Mouse (Mus musculus): ENCODE results near the gene Aimp1.
A peak's percentile ranks its signal among the peaks of the same experiment; 100 is the strongest.

Aimp1 gene

DNA sequence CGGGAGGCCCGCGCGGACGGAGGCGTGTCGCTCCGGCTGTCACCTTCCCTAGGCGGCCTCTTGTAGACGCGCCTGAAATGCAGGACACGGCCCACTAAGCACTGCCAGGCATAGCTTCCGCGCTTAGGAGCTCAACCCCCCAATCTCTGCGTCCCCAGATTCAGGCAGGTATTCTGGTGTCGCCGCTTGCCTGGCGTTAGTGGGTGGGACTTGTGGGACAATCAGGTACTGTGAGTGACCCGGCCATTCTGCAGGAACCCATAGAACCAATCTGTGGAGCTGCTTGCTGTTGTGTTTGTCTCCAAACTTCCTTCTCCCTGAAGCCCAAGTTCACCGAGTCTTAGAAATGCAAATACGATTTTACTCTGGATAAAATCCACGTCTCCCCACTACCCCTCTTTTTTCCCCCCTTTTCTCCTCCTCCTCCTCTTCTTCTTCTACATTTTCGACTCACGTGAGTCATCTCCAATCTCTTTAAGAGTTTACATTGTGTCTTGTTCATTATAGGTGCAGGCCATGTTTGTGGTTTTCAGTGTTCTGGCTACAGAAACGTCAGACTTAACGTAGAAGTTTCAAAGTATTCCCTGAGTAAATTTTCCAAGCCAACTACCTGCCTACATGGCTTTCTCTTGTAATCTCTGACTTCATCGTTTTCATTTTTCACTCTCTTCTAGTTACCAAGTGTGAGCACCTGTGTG is at the start of gene Aimp1:
Gene Aimp1, minus strand, starts transcription at position 140 of the 698 bp plus-strand sequence.
- DNase-seq = no peak

DNA sequence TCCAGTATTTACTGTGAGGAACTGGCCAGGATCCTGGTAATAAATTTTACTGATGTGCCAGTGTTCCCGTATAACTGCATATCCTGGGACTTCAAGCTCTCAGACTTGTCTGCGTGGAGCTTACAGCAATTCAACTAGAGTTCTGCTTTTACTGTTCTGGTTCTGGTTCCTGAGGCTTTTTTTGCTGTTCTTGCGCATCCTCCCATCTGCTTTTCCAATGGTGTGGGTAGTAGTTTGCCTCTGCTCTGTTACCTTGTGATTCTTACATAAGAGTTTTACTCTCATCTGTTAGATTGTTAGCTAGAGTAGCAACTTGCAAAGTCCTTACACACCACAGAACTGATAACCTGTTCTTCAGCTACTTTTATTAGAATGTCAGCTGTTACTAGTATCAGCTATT is 40.2 kb upstream of the Aimp1 start:
- DNase-seq = no peak

DNA sequence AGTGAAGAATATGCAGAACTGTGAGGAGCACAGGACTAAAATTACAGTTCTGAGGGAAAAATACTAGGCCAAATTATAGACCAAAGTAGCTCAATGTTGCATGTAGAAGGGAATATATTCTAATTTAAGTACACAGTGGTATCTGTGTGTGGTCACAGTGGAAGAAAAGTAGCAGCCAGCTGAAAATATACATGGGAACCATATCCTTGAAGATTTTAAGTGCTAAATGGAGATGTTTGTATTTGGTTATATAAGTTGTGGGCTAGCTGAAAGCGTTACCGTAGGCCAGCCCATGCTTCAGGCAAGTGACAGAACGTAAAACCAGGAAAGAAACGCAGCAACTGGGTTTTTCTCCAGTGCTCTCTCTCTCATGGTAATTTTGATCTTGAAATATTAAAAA is 33.1 kb upstream of the Aimp1 start:
- no peak for DNase-seq

DNA sequence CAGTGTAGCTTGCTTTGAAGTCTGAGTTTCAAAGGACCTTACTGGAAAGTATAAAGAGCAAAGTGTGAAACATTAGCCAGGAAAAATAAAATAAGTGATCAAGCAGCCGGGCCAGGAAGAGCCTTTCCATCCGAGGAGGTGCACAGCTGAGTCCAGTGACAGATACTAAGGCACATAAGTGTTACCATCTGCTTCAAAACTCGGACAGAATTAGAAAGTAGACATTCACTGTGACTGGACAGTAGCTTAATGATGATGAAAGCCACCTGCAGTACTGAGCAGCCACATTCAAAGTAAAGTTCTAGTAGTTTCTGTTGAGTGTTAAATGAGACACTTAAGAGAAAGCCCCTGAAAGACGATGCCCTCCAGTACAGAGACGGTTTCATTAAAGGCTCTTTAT is 29.7 kb upstream of the Aimp1 start:
- no peak for DNase-seq

DNA sequence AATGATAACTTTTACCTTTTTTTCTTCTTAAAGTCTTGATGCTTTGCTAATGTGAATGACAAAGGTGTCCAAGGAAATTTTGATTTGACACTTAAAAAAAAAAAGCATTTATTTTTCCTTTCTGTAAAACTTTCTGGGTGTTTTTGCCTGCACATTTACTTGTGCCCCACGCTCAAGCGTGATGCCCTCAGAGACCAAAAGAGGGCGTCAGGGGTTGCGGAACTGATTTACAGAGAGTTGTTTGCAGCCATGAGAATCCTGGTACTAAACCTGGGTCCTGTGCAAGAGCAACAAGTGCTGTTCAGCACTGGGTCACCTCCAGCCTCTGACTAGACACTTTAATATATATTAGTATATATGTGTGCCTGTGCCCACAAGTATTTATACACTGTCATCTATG is 22.8 kb upstream of the Aimp1 start:
- DNase-seq = no peak

DNA sequence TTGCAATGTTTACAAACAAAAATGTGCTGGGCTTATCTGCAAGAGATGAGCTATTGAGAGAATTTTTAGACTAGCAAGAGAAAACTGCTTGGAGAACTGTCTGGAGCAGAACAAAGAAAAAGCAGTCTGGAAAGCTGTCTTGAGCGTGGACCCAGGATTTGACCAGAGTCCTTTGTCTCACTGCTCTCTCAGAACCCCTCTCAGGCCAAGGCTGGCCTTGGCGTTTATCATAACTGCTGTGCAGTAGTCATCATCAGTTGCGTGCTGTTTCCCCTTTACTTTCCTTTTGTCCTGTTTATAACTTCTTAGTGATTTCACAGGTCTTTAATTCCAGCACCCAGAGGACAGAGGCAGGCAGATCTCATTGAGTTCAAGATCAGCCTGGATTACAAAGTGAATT is 20.0 kb upstream of the Aimp1 start:
- no peak for DNase-seq

DNA sequence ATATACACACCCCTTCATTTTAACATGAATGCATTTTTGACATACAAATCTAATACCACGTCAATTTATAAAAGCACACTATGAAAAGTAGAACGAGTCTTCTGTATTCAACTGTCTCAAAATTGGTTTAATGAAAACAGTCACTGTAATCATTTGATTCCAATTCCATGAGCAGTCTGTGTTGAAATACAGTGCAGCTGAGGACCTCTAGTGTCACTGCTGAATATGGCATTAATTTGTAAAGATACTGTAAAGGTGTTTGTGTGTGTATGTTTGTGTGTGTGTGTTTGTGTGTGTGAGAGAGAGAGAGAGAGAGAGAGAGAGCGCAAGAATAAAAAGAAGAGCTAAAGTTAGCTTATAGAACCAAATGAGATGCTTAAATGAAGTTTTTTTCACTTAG is 17.2 kb upstream of the Aimp1 start:
- no peak for DNase-seq

DNA sequence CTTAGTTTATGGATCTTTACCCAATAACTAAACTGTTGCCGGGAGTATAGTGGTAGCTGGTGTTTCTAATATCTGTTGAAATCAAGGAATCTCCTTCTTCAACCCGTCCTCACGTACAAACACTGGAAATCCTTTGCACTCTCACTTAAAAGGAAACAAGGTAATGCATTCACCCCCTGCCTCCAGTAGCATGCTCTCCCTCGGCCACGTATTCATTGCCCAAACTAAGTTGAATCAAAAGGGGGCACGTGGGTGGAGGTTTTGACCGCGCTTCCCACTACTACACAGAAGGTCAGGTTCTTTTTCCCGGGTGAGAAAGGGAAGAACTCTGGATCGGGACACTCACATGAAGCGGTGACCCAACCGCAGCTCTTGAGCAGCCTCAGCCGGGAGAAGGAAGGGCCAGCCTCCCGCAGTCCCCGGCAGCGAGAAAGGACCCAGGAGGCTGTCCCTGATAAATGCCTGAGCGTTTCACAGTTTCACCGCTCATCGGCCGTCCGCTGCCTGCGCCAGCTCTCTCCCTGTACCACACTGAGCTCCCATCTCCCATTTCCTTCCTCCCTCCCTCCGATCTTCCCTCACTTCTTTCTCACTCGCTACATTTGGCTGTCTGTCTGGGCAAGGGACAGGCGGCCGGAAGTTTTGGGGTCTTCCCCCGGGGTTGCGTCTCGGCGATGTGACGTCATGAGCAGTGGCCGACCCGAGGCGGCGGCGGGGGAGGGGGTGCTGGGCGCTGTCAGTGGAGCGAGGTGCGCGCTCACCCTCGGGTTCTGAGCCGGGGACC is 531 bp downstream of the Aimp1 start, which contains the start of gene Tbck:
Gene Tbck, plus strand, starts transcription at position 698 of the 784 bp plus-strand sequence.
- DNase-seq = peak; percentile 95

DNA sequence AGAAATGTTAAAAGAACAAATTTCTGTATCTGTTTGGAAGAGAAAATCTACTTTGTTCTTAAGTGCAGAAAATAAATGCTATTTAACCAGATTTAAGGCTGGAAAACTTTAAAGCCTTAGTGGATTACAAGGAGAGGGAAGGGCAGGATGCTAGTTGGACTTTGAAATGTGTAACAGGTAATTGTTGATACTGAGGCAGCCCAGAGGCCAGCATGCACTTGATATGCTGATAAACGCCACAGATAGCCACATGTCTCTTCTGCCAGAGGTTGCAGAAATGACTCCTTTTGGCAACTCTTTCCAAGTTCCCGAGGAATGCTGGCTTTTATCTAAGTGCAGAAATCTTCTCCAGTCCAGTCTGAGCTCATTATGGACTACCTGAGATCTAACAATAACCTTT is 6.7 kb downstream of the Aimp1 start:
- no peak for DNase-seq

DNA sequence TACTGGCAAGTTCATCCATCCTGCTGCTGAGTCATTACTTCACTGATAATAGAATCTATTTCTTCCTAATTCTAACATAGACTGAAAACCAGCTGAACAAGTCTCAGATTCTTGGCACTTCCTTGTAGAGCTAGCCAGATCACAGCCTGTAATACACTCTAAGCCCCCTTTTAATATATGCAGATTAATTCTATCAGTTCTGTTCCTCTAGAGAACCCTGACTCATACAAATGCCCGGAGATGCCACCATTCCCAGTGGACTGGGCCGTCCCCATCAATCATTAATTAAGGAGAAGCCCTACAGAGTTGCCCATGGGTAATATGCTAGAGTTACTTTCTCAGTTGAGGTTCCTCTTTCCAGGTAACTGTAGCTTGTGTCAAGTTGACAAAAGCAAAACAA is 28.2 kb downstream of the Aimp1 start:
- no peak for DNase-seq

DNA sequence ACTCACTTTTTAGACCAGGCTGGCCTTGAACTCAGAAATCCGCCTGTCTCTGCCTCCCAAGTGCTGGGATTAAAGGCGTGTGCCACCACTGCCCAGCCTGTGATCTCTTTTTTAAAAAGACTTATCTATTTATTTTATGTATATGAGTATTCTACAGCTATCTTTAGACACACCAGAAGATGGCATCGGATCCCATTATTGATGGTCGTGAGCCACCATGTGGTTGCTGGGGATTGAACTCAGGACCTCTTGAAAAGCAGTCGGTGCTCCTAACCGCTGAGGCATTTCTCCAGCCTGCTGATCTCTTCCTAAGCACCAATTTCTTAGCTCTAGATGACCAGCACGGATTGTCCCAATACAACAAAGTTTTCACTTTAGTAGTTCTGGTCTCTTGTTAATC is 30.2 kb downstream of the Aimp1 start:
- DNase-seq = no peak

DNA sequence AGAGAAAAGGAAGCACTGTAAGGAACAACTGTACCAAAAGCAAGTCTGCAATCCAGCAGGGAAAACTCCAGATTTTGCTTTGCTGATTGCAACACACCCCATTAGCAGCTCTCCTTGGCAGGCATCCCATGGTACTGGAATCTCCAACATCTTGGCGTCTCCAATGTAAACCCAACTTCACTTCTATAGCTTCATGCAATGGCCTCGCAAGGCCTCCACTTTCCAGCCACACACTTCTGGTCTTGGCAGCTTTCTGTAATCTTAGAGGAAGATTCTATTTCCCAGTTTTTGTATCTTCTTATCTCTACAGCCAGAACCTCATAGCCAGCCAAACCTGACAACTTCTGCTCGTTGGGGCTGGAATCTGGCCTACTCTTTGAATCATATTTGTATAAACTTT is 32.4 kb downstream of the Aimp1 start:
- DNase-seq = peak; percentile 67 to 75

DNA sequence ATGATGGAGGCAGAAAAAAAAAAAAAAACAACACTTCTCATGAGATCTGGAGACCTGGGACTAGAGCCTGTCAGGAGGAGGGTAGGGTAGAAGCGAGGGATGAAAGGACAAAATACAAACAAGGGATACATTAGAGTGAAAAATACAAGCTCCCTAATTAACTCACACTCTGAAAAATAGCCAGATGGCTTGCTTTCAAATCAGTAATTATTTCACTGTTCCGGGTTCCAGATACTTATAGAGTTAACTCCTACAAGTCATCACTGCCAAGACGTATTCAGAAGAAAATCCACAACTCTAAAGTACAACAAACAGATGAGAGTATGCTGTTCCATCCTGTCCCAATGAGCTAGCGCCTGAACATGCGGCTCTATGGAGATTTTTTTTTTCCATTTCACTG is 34.0 kb downstream of the Aimp1 start:
- DNase-seq = no peak

DNA sequence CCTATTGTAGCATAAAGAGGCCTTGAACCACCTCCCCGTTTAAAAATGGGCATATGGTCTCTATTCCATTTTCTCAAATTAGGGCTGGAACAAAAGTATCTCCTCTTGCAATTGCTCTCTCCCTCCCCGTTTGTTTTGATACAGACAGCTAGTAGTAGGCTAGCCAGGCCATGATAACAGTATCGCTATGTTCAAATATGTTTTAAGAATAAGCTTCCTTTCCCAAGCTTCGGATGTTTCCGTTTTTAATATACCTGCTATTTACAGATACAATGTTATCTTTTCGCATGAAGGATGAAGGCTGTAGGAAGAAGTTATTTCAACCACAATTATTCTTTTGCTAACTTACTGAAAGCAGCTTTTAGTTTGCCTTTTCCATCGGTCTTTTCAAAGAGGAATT is 34.8 kb downstream of the Aimp1 start:
- DNase-seq = no peak

DNA sequence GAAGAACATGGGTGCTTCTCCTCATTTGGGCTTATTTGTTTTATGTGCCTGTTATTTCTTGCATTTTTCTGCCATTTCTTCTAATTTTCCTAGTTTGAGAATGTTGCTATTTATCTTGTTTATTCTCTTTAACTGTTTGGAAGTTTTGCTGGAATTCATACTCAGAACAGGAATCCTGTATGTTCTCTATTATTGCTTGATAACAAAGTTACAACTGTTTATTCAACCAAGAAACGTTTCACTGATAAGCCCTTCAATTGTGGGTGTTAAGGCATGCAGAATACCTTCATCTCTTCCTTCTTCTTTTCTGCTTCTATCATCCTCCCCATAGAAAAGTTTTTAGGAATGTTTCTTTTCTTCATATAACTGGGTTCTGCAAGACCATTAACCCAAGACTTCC is 37.4 kb downstream of the Aimp1 start:
- DNase-seq = no peak

DNA sequence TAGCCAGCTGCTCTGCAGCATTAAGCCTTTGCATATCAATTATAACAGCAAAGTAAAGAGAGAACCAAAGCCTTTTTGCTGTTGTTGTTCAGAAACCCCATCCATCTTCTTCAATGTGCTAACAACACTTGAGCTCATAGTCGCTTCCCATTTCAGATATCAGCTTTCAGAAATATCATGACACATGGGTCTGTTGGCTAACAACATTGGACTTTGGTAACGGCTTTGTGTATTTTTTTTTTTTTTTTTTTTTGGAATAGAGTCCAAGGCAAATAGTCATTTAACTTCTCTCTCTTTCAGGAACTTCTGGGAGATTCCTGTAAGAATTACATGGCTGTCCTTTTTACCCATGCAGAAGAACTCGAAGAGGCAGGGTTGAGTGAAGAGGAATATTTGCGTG is 40.1 kb downstream of the Aimp1 start:
- DNase-seq = no peak

DNA sequence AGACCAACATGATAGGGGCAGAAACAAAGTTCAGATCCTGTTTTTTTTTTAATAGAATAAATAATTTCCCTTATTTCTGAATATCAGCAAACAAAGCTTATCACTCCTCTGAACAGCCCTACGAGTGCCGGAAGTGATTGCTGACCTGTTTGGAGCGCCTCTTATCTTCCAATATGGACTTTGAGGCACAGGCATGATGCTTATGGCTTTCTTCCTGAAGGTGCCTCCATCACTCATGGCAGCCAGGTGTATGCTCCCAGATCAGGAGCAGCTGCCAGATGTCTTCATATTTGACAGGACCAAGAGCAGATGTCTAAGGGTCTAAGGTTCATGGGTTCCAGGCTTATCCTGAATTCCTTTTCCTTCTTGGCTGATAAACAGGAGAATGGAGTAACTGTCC is 47.1 kb downstream of the Aimp1 start:
- DNase-seq = no peak

DNA sequence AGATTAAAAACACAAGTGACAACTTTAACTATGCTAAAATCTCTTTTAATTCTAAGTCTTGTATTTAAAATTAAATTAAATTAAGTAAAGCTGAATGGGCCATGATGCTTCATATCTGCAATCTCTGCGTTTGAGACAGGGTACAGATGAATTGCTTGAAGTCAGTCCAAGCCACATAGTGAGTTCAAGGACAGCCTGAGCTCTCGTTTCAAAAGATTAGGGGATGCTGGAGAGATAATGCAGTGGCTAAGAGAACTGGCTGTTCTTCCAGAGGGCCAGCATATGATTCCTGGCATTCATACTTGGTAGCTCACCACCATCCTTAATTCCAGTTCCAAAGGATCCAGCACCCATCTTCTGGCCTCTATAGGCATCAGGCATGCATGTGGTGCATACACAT is 50.9 kb downstream of the Aimp1 start:
- no peak for DNase-seq

DNA sequence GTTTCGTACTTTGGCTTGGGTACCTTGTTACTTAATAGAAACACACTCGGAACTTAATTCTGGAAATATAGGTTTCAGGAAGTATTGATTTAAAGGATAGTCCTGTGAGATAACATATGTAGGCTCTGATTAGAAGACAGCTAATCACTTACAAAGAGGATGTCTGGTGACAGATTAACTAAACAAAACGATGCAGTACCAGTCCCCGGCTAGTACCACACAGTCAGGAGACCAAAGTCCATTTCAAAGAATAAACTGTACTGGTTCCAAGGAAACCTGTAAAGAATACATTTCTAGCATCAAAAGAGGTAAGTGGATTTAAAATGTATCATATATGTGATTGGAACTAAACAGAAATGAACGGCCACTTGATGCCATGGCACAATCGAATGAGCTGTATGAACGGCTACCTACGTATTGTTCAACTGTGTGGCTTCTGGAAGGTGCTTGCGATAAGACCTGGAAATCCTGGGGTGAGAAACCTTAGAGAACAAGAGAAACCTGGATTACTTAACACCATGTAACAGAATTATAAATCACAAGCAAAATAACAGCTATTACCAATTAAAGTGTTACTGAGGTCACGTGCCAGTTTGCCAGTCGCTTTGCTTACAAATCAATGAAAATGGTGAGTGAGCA is 54.5 kb downstream of the Aimp1 start, which contains the start of gene Gimd1:
Gene Gimd1, plus strand, starts transcription at position 220 of the 639 bp plus-strand sequence.
- no peak for DNase-seq

DNA sequence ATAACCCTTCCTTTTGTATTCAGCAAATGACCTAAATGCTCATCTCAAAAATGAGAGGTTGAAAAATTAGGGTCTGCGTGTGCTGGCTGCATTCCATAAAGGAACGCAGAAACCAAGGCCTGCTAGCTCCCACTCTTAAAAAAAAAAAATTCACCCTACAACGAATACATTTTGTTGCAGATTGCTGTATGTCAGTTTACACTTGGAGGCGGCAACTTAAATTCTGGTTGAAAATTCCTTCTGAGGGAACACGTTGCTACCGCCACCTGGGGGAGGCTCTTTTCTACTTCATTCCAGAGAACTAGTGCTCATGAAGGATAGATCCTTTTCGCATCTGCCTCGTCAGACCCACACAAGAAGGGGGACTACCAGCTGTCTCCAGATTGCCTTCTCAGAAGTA is 55.4 kb downstream of the Aimp1 start:
- DNase-seq = no peak

All from lung, postnatal 4 days (tissue).